Mouse (Mus musculus) left cerebral cortex, postnatal 36 days (tissue): ENCODE measurements around the gene Gm7029. TPM values are rescaled to one million over a fixed set of nuclear protein-coding genes. Genes with fewer than 3 reads are reported as not detected.
"Not testable (repeated sequence)": the region's sequence is repeated elsewhere in the genome, so short reads cannot be mapped to it uniquely, and the experiment has no call there.

Source experiments
- DNase-seq, 2 experiments: peaks; one replicate each; pipeline ENCODE4 v3.0.0; 2021 to 2022; ENCODE audit warnings: low spot score in 2 of 2, mixed read lengths in 1 of 2
- intact Hi-C: fragments of 180-260 bp; cut with DNase I; formaldehyde crosslinking; loops from one replicate; pipeline ENCODE4 v1.15.1; 2025
- total RNA-seq, 2 experiments: library from RNA; stranded (reverse); gene quantifications; 2 replicates each; pipeline ENCODE4 v1.2.3; 2021

The Gm7029 gene
- total RNA-seq = not detected

- intact Hi-C loops, DNase-seq: not testable (repeated sequence)
Measured at GRCm38 (mm10) chr17:33873537-33873936, at the start of gene Gm7029. Gm7029 (plus strand) TSS chr17:33873837.

GRCm38 (mm10) chr17:33824084-33824996, 49.3 kb upstream of the Gm7029 start, which contains the start of the genes Rps28 and Ndufa7:
Rps28 (minus strand) TSS chr17:33824562.
Ndufa7 (plus strand) TSS chr17:33824572.
- intact Hi-C loops = no loop called here
- peak; percentile 97 to 99 for DNase-seq

- intact Hi-C loops, DNase-seq: not testable (repeated sequence)
Measured at GRCm38 (mm10) chr17:33824997-33825330, 48.7 kb upstream of the Gm7029 start.

- intact Hi-C loops = no loop called here
Measured at GRCm38 (mm10) chr17:33825462-33825861, 48.2 kb upstream of the Gm7029 start.

GRCm38 (mm10) chr17:33826850-33827249, 46.8 kb upstream of the Gm7029 start:
- intact Hi-C loops = no loop called here
- peak; percentile 48 to 65 for DNase-seq

More at GRCm38 (mm10) chr17:33825462-33825861, 48.2 kb upstream of the Gm7029 start:
- no peak for DNase-seq

- intact Hi-C loops = no loop called here
Measured at GRCm38 (mm10) chr17:33828892-33829291, 44.7 kb upstream of the Gm7029 start.

GRCm38 (mm10) chr17:33829561-33829960, 44.1 kb upstream of the Gm7029 start:
- intact Hi-C loops = no loop called here
- no peak for DNase-seq

More at GRCm38 (mm10) chr17:33828892-33829291, 44.7 kb upstream of the Gm7029 start:
- no peak for DNase-seq

- DNase-seq = peak; percentile 94 to 95
- intact Hi-C loops = no loop called here
Measured at GRCm38 (mm10) chr17:33842966-33843795, 30.5 kb upstream of the Gm7029 start, which contains the start of gene Cd320. Cd320 (plus strand) TSS chr17:33843091.

GRCm38 (mm10) chr17:33844196-33844595, 29.4 kb upstream of the Gm7029 start:
- DNase-seq = no peak
- intact Hi-C loops = no loop called here

GRCm38 (mm10) chr17:33848139-33848538, 25.5 kb upstream of the Gm7029 start:
- intact Hi-C loops = no loop called here
- no peak for DNase-seq

- DNase-seq = no peak
- intact Hi-C loops = no loop called here
Measured at GRCm38 (mm10) chr17:33851331-33851730, 22.3 kb upstream of the Gm7029 start.

GRCm38 (mm10) chr17:33857816-33858215, 15.8 kb upstream of the Gm7029 start:
- intact Hi-C loops = no loop called here
- no peak for DNase-seq

- intact Hi-C loops = no loop called here
- DNase-seq = peak; percentile 79 to 81
Measured at GRCm38 (mm10) chr17:33865330-33866030, 8.2 kb upstream of the Gm7029 start.

GRCm38 (mm10) chr17:33874411-33874810, 774 bp downstream of the Gm7029 start:
- no peak for DNase-seq
- intact Hi-C loops = no loop called here

- intact Hi-C loops, DNase-seq: not testable (repeated sequence)
Measured at GRCm38 (mm10) chr17:33875797-33876196, 2.2 kb downstream of the Gm7029 start.

GRCm38 (mm10) chr17:33884320-33884719, 10.7 kb downstream of the Gm7029 start:
- DNase-seq, intact Hi-C loops: not testable (repeated sequence)

- DNase-seq, intact Hi-C loops: not testable (repeated sequence)
Measured at GRCm38 (mm10) chr17:33887802-33888201, 14.2 kb downstream of the Gm7029 start.

- DNase-seq, intact Hi-C loops: not testable (repeated sequence)
Measured at GRCm38 (mm10) chr17:33888230-33888629, 14.6 kb downstream of the Gm7029 start.

GRCm38 (mm10) chr17:33889941-33890532, 16.4 kb downstream of the Gm7029 start:
- intact Hi-C loops, DNase-seq: not testable (repeated sequence)
